Mouse (Mus musculus) brain, embryonic 14.5 days (tissue): Measurements from ENCODE around the gene Tmem45b. TPM values are rescaled to one million over a fixed set of nuclear protein-coding genes. Genes with fewer than 3 reads are reported as not detected.

Experiments
- DNase-seq: peaks from one replicate; pipeline ENCODE4 v3.0.0-alpha.2; 2011; ENCODE audit warnings: low read depth
- CTCF ChIP-seq: fragments of 200-500 bp; IDR thresholded peaks from 2 replicates; pipeline ENCODE4 v1.5.1; 2012; ENCODE audit warnings: inconsistent platforms, mild to moderate bottlenecking, moderate library complexity, borderline replicate concordance; ENCODE audit not compliant: insufficient read depth, insufficient read length; ENCODE audit errors: extremely low read depth
- POLR2A ChIP-seq: fragments of 200-500 bp; IDR thresholded peaks from 2 replicates; pipeline ENCODE4 v1.6.1; 2012; ENCODE audit warnings: mild to moderate bottlenecking, inconsistent platforms, borderline replicate concordance; ENCODE audit not compliant: poor library complexity, insufficient read depth, insufficient read length, severe bottlenecking; ENCODE audit errors: extremely low read depth
- polyA plus RNA-seq: library from polyadenylated mRNA; depleted of rRNA; stranded (reverse); fragments of >200 nt; gene quantifications from 2 replicates; pipeline ENCODE4 v1.2.3, GENCODE M21; 2012

Tmem45b gene
- polyA plus RNA-seq, 1 experiment, result 0.07 TPM

DNA sequence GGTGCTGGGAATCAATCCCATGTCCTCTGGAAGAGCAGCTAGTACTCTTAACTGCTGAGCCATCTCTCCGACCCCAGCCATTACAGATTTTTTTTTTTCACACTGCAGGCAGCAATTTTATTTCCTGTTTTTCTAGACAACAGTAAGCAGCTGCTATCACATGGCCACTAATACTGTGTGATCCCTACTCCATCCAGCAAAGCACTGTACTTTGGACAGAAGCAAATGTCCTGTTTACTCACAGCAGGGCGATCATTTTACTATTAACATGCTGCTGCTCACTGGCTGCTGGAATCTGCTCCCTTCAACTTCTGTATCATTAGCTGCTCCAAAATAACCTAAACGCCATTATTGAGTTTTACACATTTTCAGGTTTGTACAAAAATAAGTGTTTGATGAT, 30.8 kb downstream of the Tmem45b start:
- no peak for TF ChIP-seq CTCF
- no peak for TF ChIP-seq POLR2A
- no peak for DNase-seq

DNA sequence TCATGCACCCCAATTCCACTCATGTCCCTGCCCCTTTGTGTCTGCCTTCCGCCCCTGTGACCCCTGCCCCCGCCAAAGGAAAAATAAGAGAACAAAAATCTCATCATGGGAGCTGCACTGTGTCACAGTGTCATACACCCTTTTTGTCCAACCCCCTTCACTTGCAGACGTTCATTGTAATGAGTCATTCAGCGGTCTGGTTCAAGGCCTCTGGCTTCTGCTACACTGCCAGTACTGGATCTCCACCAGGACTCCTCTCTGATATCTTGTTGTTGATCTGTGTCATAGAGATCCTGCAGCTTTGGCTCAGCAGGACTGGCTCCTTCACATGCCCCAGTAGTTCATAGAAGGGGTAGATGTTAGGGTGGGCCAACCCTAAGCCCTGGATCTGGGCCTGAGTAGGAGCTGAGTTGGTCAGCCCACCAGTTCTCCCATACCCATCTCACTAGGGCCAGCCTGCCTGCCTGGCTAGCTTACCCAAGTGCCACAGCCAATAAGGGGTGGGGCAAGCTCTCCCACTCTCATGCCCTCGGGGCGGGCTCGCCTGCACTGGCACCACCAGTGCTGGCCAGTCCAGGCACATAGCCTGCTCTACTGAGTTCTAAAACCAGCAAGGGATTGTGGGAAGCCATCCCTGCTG, 31.8 kb downstream of the Tmem45b start:
- no peak for TF ChIP-seq POLR2A
- no peak for DNase-seq

DNA sequence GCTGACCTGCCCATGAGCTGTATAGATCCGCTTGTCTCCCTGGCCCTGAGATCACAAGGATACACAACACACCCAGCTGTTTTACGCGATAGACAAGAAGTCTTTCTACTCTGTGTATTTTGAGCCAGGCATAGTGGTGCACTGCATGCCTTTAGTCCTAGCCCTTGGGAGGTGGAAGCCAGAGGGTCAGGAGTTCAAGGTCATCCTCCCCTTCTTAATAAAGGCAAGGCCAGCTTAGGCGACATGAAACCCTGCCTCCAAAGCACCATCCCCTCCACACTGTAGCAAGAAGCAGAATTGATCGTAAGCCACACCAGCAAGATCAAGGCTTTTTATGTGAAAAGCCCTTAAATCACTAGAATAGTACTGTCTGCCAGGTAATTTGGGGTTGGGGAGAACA, 32.5 kb downstream of the Tmem45b start:
- no peak for DNase-seq
- no peak for TF ChIP-seq CTCF
- no peak for TF ChIP-seq POLR2A

DNA sequence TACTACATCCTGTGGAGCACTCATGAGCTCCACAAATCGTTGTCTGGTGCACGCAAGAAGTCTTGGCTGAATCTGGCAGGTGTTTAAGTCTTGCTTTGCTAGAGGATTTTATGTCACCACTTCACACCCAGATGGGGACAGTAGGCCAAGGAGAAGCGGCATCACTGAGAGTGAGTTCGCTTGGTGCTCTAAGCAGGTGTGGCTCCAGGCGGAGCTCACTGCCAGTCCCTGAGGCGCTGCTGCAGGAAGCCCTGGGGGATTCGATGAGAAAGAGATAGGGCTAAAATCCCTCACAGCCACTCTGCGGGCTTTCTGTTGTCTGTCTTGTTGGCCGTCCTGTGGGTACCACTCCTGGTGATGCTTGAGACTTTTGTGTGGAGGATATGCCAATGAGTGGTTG, 34.3 kb downstream of the Tmem45b start:
- no peak for DNase-seq
- TF ChIP-seq POLR2A (no peak), CTCF (no peak)

DNA sequence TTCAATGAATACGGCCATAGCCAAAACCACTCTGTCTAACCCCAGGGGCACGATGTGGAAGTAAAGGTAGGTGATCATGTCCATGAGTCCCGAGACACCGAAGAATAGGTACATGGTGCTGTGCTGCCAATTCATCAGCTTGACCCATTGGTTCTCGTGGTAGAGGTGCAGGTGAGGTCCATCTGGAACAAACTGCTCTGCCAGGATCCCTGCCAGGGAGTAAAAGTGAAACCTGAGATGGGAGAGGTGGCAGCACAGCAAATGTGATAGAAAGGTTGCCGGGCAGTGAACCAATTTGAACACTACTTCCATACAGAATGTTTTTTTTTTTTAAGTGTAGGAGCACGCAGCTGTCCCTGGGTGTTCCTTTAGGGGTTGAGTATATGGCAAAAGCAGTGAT, 35.3 kb downstream of the Tmem45b start:
- no peak for TF ChIP-seq CTCF
- TF ChIP-seq POLR2A, result no peak

DNA sequence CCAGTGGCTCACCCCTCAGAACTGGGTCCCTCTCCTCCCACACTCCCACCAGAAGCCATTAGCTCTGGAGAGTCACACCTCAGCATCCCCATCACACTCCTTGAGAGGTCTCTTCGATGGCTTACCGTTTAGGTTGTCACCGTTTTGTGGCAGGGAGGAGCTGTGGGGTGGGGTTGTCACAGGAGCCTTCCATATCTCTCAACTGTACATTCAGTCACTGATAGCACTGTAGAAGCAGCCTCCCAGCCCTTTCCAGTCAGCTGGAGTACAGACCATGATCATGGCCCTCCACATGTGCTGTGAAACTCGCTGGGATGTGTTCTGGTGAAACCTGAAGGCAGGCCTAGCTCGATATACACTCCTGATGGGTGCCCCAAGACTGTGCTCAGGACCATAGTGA, 42.1 kb downstream of the Tmem45b start:
- no peak for DNase-seq

More for the DNA sequence above, 35.3 kb downstream of the Tmem45b start:
- no peak for DNase-seq

DNA sequence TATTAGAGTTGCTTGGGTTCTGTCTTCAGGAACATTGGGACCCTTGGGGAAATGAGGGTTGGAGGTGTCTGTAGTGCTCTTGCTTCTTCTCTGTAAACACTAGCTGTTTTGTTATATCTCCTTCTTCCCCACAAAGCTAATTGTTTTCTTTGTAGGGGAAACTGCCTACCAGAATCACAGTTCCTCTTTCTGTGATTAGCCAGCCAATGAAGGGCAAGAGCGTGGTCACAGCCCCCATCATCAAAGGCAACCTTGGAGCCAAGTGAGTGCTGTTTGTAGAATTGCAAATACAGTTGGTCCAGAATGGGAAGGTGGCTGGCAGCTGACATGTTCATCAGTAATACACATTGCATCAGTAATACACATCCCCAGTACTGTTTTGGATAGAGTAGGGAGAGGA, 45.4 kb downstream of the Tmem45b start:
- DNase-seq, result no peak
- TF ChIP-seq POLR2A (no peak), CTCF (no peak)

More for the DNA sequence above, 42.1 kb downstream of the Tmem45b start:
- TF ChIP-seq CTCF, result no peak
- TF ChIP-seq POLR2A, result no peak

DNA sequence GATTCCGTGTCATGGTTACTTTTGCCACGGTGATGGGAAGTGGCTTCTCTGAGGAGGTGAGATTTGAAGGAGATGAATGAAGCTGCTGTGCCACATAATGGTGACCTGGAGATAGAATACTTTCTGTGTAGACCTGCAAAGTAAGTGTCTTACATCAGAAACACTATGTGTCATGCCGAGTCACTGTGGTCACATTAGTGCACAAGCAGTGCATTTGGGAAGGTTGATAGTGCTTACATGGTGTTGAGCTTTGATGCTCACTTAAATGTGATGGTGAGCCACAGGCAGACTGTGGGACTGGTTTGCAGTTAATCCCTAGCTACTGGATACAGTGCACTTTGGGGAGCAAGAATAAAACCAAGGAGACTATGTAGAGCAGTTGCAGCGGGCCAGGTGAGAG, 52.1 kb downstream of the Tmem45b start:
- TF ChIP-seq POLR2A (no peak), CTCF (no peak)
- no peak for DNase-seq

DNA sequence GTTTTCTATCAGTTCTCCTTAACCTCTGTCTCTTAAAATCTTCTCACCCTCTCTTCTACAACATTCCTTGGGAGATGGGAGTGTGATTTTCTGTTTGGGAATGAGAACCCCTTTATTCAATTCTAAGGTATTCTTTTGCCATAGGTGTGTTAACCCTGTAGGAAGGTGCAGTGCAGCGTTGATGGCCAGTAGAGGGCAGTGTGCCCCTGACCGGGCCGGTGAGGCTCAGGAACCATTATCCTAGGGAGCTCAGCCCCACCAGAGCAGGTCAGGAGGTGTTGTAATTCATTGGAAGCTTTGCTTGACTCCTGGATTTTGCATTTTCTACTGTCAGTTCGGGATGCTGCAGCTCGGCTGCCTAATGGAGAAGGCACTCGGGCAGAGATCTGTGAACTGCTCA, 59.0 kb downstream of the Tmem45b start:
- peak; percentile 12 for DNase-seq
- TF ChIP-seq CTCF (peak; percentile 65; the same call in 1 of the 2 replicates), POLR2A (no peak)

DNA sequence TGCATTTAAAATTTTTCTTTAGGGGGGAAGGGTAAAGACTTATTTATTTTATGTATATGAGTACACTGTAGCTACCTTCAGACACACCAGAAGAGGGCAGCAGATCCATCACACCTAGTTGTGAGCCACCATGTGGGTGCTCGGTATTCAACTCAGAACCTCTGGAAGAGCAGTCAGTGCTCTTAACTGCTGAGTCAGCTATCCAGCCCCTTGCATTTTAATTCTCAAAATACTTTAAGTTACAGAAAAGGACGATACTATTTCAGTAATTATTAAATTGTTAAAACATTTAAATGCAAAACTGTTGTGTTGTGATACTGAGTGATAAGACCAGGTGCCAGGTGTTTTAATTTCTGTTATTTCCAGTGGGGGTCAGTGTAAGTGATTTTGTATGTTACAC, 60.0 kb downstream of the Tmem45b start:
- DNase-seq, result no peak
- TF ChIP-seq POLR2A, result no peak
- no peak for TF ChIP-seq CTCF

DNA sequence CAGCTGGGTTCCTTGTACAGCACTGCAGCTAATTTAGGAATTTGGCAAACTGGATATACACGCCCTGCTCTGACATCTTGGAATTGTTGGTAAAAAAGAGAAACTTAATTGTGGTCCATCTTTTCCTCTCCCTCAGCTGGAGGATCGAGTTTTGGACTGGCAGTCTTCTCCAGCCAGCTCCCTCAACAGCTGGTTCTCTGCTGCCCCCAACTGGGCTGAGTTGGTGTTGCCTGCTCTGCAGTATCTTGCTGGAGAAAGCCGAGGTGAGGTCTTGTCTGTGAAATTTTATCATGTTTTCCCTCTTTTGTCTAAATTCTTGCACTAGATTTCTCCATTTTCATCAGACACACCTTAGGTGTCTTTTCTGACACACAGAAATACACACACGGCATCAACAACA, 63.8 kb downstream of the Tmem45b start:
- DNase-seq, result peak; percentile 67
- no peak for TF ChIP-seq POLR2A
- peak; percentile 90 for TF ChIP-seq CTCF

DNA sequence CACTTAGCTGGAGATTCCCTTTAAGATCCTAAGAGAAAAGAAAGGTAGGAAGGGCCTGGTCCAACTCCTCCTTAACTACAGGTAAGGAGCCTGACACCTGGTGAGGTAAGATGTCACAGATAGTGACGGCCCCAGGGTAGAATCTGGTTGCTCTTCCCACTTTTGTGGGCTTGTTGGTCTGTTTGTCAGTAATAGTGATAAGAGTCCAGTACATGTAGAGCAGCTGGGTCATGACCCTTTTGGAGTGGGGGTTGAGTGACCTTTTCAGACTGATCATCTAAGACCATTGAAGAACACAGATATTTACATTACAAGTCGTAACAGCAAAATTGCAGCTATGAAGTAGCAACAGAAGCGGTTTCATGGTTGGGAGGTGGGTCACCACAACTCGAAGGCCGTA, 77.1 kb downstream of the Tmem45b start:
- TF ChIP-seq CTCF (no peak), POLR2A (no peak)
- no peak for DNase-seq
